Mouse (Mus musculus) small intestine, adult 2 months (tissue): ENCODE data around the gene Nsfl1c.

Experiments
- CTCF ChIP-seq: fragments of 200-500 bp; IDR thresholded peaks from 2 replicates; pipeline ENCODE4 v1.5.1; 2012; ENCODE audit warnings: low read depth, mild to moderate bottlenecking, control low read depth, inconsistent platforms, low read length, moderate library complexity, mixed read lengths; ENCODE audit not compliant: insufficient replicate concordance, insufficient read length; ENCODE audit errors: extremely low read depth
- POLR2A ChIP-seq: fragments of 200-500 bp; IDR thresholded peaks from 2 replicates; pipeline ENCODE4 v1.6.1; 2012; ENCODE audit warnings: low read depth, mild to moderate bottlenecking, control low read depth, inconsistent platforms, low read length, moderate library complexity

- TF ChIP-seq POLR2A: no peak
- no peak for TF ChIP-seq CTCF
Observed at GRCm38 (mm10) chr2:151530378-151531230, 36.6 kb downstream of the Nsfl1c start.
